Mouse (Mus musculus): Measurements from ENCODE around the gene Sgms1.
A peak's percentile ranks its signal among the peaks of the same experiment; 100 is the strongest.

The Sgms1 gene

GRCm38 (mm10) chr19:32213577-32213976 lies 175.9 kb downstream of the Sgms1 start:
- DNase-seq (ENCODE audit: low spot score in 2 of 2) = no peak

- DNase-seq (ENCODE audit: low spot score in 2 of 2) = no peak
These were observed 178.3 kb downstream of the Sgms1 start for GRCm38 (mm10) chr19:32211293-32211585.

- peak; percentile 20 to 73 for DNase-seq (ENCODE audit: low spot score in 2 of 2)
These were observed 178.8 kb downstream of the Sgms1 start for GRCm38 (mm10) chr19:32210450-32211292.

- DNase-seq (ENCODE audit: low spot score in 2 of 2) = no peak
These were observed 179.4 kb downstream of the Sgms1 start for GRCm38 (mm10) chr19:32210099-32210449.

GRCm38 (mm10) chr19:32202131-32203114 lies 187.1 kb downstream of the Sgms1 start:
- no peak for DNase-seq (ENCODE audit: low spot score in 2 of 2)

- no peak for DNase-seq (ENCODE audit: low spot score in 2 of 2)
These were observed 189.5 kb downstream of the Sgms1 start for GRCm38 (mm10) chr19:32199861-32200574.

- DNase-seq (ENCODE audit: low spot score in 2 of 2) = no peak
These were observed 190.4 kb downstream of the Sgms1 start for GRCm38 (mm10) chr19:32199133-32199532.

GRCm38 (mm10) chr19:32198494-32199106 lies 190.9 kb downstream of the Sgms1 start:
- DNase-seq (ENCODE audit: low spot score in 2 of 2) = no peak

GRCm38 (mm10) chr19:32196976-32197819 lies 192.3 kb downstream of the Sgms1 start:
- no peak for DNase-seq (ENCODE audit: low spot score in 2 of 2)

- no peak for DNase-seq (ENCODE audit: low spot score in 2 of 2)
These were observed 193.3 kb downstream of the Sgms1 start for GRCm38 (mm10) chr19:32196222-32196621.

GRCm38 (mm10) chr19:32194863-32195262 lies 194.7 kb downstream of the Sgms1 start:
- DNase-seq (ENCODE audit: low spot score in 2 of 2) = no peak

- DNase-seq (ENCODE audit: low spot score in 2 of 2) = no peak
These were observed 195.4 kb downstream of the Sgms1 start for GRCm38 (mm10) chr19:32194074-32194473.

- DNase-seq (ENCODE audit: low spot score in 2 of 2) = no peak
These were observed 197.9 kb downstream of the Sgms1 start for GRCm38 (mm10) chr19:32191596-32191995.

GRCm38 (mm10) chr19:32189961-32190360 lies 199.6 kb downstream of the Sgms1 start:
- DNase-seq (ENCODE audit: low spot score in 2 of 2) = no peak

GRCm38 (mm10) chr19:32189036-32189436 lies 200.5 kb downstream of the Sgms1 start:
- no peak for DNase-seq (ENCODE audit: low spot score in 2 of 2)

GRCm38 (mm10) chr19:32186594-32187092 lies 202.9 kb downstream of the Sgms1 start:
- no peak for DNase-seq (ENCODE audit: low spot score in 2 of 2)

GRCm38 (mm10) chr19:32183005-32183404 lies 206.5 kb downstream of the Sgms1 start:
- DNase-seq (ENCODE audit: low spot score in 2 of 2) = no peak

GRCm38 (mm10) chr19:32182471-32182870 lies 207.0 kb downstream of the Sgms1 start:
- no peak for DNase-seq (ENCODE audit: low spot score in 2 of 2)

GRCm38 (mm10) chr19:32181721-32182394 lies 207.7 kb downstream of the Sgms1 start:
- no peak for DNase-seq (ENCODE audit: low spot score in 2 of 2)
